Mouse (Mus musculus) inflammation-experienced regulatory T-cells (primary cell): ENCODE data around the gene Sh3gl2. TPM values are rescaled to one million over a fixed set of nuclear protein-coding genes. Genes with fewer than 3 reads are reported as not detected.

Experiments
- polyA plus RNA-seq, 2 experiments: library from polyadenylated mRNA; unstranded; fragments of 100-300 nt; shearing (Covaris generic); gene quantifications; one replicate each; pipeline ENCODE4 v1.2.1; 2017

The Sh3gl2 gene
- polyA plus RNA-seq = under 1 TPM; 0.07 to 0.23 TPM

GRCm38 (mm10) chr4:85205071-85205635, at the start of gene Sh3gl2:
TSS of gene Sh3gl2 (plus strand) at chr4:85205126.

GRCm38 (mm10) chr4:85513792-85514191, 308.9 kb downstream of the Sh3gl2 start, which contains the start of gene Adamtsl1:
TSS of gene Adamtsl1 (plus strand) at chr4:85514172.

